Mouse (Mus musculus): ENCODE results near the gene Shank1.

DNA sequence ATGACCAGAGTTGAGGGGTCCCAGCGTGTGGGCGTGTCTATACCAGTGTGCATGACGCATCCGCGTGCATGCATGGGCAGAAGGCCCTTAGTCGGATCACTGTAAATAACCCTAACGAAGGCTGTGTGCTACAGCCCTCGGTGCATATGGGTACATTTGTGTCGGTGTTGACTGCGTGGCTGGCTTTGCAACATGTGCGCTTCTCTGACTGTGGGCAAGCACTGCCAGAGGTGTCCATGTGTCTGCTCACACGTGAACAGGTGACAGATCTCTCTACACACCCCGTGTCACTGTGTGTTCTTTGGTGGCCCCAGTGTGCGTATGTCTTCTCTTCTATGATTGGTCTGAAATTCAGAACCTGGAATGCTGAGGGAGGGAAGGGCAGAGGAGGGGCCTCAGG is 24.1 kb downstream of the Shank1 start:
- no peak for TF ChIP-seq POLR2A (IDR thresholded peaks at IDR 0.05; ENCODE audit: control insufficient read depth, low read depth, low read length)
- no peak for TF ChIP-seq CTCF (IDR thresholded peaks at IDR 0.05; ENCODE audit: control insufficient read depth, insufficient read depth, insufficient replicate concordance, low read depth, low read length)

Data from testis, adult 2 months (tissue).